Mouse (Mus musculus): ENCODE measurements around the gene Hyls1.

DNA sequence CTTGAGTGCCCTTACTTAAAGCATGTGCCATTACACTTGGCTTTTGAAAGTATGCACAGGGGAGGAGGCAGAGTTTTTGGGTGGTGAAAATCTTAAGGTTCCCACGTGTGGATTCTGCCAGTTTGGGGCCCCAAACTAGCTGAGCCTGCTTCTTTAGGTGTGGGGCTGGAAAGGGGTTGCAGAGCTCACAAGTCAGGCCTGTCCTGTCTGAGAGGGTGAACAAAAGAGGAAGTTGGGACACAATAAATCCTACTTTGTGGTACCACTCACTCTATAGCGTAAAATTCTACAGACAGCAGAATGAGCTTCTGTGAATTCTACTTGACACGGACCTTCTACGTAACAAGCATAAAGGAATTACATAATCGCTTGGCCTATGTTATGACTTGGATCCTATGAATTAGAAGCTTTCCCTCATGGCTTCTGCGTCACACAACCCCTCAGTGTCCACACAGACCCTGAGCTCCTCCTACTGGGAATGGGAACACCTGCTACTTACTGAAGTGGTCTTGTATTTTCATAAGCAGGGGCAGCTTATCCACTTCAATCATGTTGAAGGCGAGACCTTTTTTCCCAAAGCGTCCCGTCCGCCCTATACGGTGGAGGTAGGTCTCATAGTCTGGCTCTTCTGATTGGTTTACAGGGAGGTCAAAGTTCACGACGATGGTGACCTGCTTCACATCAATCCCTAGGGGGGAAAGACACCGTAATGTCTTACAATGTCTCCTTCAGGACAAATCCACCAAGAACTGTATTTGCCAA, 26.9 kb downstream of the Hyls1 start:
- TF ChIP-seq POLR2A (IDR thresholded peaks at IDR 0.05; ENCODE audit: insufficient read depth, low read depth, low read length): no peak
- TF ChIP-seq CTCF (IDR thresholded peaks at IDR 0.05): no peak
- no peak for TF ChIP-seq EP300 (IDR thresholded peaks at IDR 0.05; ENCODE audit: insufficient read depth, low read depth, low read length)
